Mouse (Mus musculus) lung, postnatal 0 days (tissue): ENCODE measurements around the gene Gm20388. TPM values are rescaled to one million over a fixed set of nuclear protein-coding genes. Genes with fewer than 3 reads are reported as not detected.
"Not testable (repeated sequence)": the region's sequence is repeated elsewhere in the genome, so short reads cannot be mapped to it uniquely, and the experiment has no call there.

ENCODE experiments used
- ATAC-seq: fragments of 200-750 bp; cut with Nextera tagmentation; 2 replicates; pipeline ENCODE4 v1.8.0; 2017; ENCODE audit warnings: moderate library complexity
- DNase-seq: peaks from one replicate; pipeline ENCODE4 v3.0.0-alpha.2; 2016; ENCODE audit warnings: low spot score
- H3K27ac ChIP-seq: fragments of 300-500 bp; sonication (generic); 2 replicates; pipeline ENCODE4 v1.5.1; 2014; ENCODE audit warnings: antibody characterized with exemption, mild to moderate bottlenecking, low read length, mixed read lengths
- H3K27me3 ChIP-seq: fragments of 300-500 bp; sonication (generic); replicated peaks from 2 replicates; pipeline ENCODE4 v1.6.1; 2014; ENCODE audit warnings: low read length, mixed read lengths; ENCODE audit not compliant: insufficient read depth
- H3K36me3 ChIP-seq: fragments of 300-500 bp; sonication (generic); 2 replicates; pipeline ENCODE4 v1.6.1; 2014; ENCODE audit warnings: low read length, mixed read lengths; ENCODE audit not compliant: insufficient read depth
- H3K4me1 ChIP-seq: fragments of 300-500 bp; sonication (generic); 2 replicates; pipeline ENCODE4 v1.6.1; 2014; ENCODE audit warnings: antibody characterized with exemption, low read depth, low read length, mixed read lengths; ENCODE audit not compliant: insufficient read depth
- H3K4me2 ChIP-seq: fragments of 300-500 bp; sonication (generic); replicated peaks from 2 replicates; pipeline ENCODE4 v1.6.1; 2014; ENCODE audit warnings: low read depth, mild to moderate bottlenecking, low read length, moderate library complexity, mixed read lengths
- H3K4me3 ChIP-seq: fragments of 300-500 bp; sonication (generic); 2 replicates; pipeline ENCODE4 v1.5.1; 2014; ENCODE audit warnings: low read depth, low read length
- H3K9ac ChIP-seq: fragments of 300-500 bp; sonication (generic); replicated peaks from 2 replicates; pipeline ENCODE4 v1.6.1; 2014; ENCODE audit warnings: low read depth, mild to moderate bottlenecking
- H3K9me3 ChIP-seq: fragments of 300-500 bp; sonication (generic); 2 replicates; pipeline ENCODE4 v1.6.1; 2016; ENCODE audit warnings: low read length, mixed read lengths
- CTCF ChIP-seq: IDR thresholded peaks from 2 replicates; pipeline ENCODE4 v1.5.1; 2016; ENCODE audit warnings: antibody characterized with exemption, mild to moderate bottlenecking
- EP300 ChIP-seq: IDR thresholded peaks from 2 replicates; pipeline ENCODE4 v1.6.1; 2016; ENCODE audit warnings: antibody characterized with exemption, mild to moderate bottlenecking, control low read depth
- WGBS: fragments of 180-500 bp; shearing (Covaris S2); extraction: QIAGEN DNeasy Blood & Tissue Kit; methylation state at CpG from one replicate; pipeline ENCODE4 v1.1.7; 2014; 5-methylcytosine and 5-hydroxymethylcytosine counted together
- polyA plus RNA-seq: library from polyadenylated mRNA; unstranded; fragments of >200 nt; fragmentation: Nextera tagmentation; extraction: Ambion mirVana; gene quantifications from 2 replicates; pipeline ENCODE4 v1.2.1, GENCODE M21; 2015

Gene Gm20388
- polyA plus RNA-seq, 1 experiment from 2014 or later, result not detected

DNA sequence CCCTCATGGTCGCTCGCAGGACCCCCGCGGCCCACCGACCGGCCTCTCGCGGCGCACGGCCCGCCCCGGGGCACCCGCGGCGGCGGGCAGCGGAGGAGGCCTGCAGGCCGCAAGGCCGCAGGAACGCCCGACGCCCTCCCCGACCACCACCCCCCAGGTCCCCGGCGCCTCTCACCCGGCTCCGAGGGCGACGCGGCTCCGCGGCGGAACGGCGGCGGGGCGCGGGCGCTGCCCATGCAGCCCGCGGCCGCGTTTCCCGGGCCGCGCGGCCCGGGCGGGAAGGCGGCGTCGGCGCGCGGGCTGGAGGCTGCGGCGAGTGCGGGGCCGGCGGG lies 3131.1 kb downstream of the Gm20388 start:
- Histone ChIP-seq H3K36me3 (no peaks in the 10 kb centered on the region), H3K4me3 (peak overlapping the region; percentile 100), H3K27me3 (no peaks in the 10 kb centered on the region), H3K4me2 (peak overlapping the region; percentile 76), H3K4me1 (peaks cover 12% of the 10 kb centered on the region; the same call in 1 of the 2 replicates), H3K27ac (peak overlapping the region; percentile 100), H3K9me3 (no peaks in the 10 kb centered on the region), H3K9ac (peak overlapping the region; percentile 93)
- WGBS, result 2% methylated on average over 18 of the region's 60 CpGs
- DNase-seq (no peak), ATAC-seq (peak; percentile 2)
- no peak for TF ChIP-seq EP300
- TF ChIP-seq CTCF, result no peak

DNA sequence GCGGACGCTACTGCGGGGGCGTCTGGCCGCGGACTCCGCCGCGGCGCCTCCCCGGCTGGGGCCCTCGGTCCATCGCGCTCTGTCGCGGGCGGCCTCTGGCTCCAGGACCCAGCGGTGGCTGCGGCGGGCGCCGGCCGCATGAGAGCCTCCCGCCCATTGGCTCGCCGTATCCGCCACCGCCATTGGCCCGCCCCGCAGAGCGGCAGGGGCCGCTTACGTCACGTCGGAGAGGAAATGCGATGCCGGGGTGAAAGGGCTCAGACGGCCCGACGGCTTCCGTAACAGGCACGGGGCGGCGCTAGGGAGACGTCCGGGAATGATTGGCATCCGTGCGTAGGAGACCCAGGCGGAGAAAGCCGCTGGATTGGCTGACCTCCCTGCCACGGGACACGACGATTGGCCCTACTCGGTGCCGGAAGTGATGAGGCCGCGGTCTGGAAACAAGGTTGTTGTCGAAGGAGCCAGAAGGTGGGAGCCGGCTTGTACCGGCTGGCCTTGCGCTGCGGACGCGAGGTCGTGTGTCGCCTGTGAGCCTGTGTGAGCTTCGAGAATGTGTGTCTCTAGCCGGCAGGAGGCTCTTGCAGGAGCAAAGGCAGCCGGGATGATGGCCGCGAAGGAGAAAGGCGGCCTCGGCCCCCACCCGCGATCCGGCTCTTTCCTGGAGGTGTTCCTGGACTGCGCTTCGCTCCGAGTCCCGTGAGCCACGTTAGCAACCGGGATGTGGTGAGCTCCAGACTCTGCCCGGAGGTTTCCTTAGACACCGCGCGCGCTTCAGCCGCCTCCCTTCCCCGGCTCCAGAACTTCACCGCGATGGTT lies 3131.7 kb downstream of the Gm20388 start, which contains the start of gene Ankrd11:
Gene Ankrd11 (minus strand): TSS at position 120 of the 816 bp plus-strand sequence.
- peak; percentile 100 for DNase-seq
- ATAC-seq, result peak; percentile 96
- H3K9ac ChIP-seq, result peak within 1 kb of the TSS; percentile 94
- no peak; the same call in 1 of the 2 replicates for TF ChIP-seq EP300
- peak; percentile 52 for TF ChIP-seq CTCF
- peak within 1 kb of the TSS; percentile 100 for H3K4me3 ChIP-seq
- no peaks in the 10 kb centered on the region for H3K9me3 ChIP-seq
- H3K4me1 ChIP-seq, result peaks cover 12% of the 10 kb centered on the region; the same call in 1 of the 2 replicates
- H3K27ac ChIP-seq, result peak within 1 kb of the TSS; percentile 100
- H3K27me3 ChIP-seq, result no peaks in the 10 kb centered on the region
- WGBS, result 1% methylated on average over 75 of the region's 91 CpGs
- peak within 1 kb of the TSS; percentile 76 for H3K4me2 ChIP-seq
- H3K36me3 ChIP-seq, result no peaks in the 10 kb centered on the region

GRCm38 (mm10) chr8:123042974-123043625 lies 3132.5 kb downstream of the Gm20388 start:
- peak overlapping the region; percentile 100 for H3K4me3 ChIP-seq
- H3K9me3 ChIP-seq, result no peaks in the 10 kb centered on the region
- peaks cover 12% of the 10 kb centered on the region; the same call in 1 of the 2 replicates for H3K4me1 ChIP-seq
- H3K4me2 ChIP-seq, result peak overlapping the region; percentile 68
- peak overlapping the region; percentile 100 for H3K27ac ChIP-seq
- DNase-seq, result no peak
- H3K36me3 ChIP-seq, result no peaks in the 10 kb centered on the region
- H3K27me3 ChIP-seq, result no peaks in the 10 kb centered on the region
- 10% methylated on average over 22 of the region's 22 CpGs for WGBS
- no peak for ATAC-seq
- no peak for TF ChIP-seq EP300
- TF ChIP-seq CTCF, result no peak
- H3K9ac ChIP-seq, result peak overlapping the region; percentile 94

DNA sequence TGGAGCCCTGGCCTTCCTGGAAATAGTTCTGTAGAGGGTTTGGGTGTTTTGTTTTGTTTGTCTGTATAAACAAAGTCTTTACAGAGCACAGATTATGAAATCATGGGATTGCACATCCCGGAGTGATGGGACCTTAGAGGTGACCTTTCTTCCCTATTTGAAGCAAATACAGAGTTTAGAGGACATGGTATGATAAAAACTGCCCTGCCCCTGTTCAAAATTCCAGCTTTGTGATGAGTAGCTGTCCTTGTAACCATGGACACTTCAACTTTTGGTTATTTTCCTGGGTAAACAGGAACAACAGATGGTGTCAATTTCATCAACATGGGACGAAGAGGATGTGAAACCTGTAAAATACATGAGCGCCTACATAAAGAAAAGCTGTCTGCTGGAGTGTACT lies 3133.3 kb downstream of the Gm20388 start:
- Histone ChIP-seq H3K27ac (peak overlapping the region; percentile 100), H3K9me3 (no peaks in the 10 kb centered on the region), H3K27me3 (no peaks in the 10 kb centered on the region), H3K4me3 (no peak overlapping the region), H3K4me2 (peak overlapping the region; percentile 68; the same call in 1 of the 2 replicates), H3K4me1 (peaks cover 12% of the 10 kb centered on the region; the same call in 1 of the 2 replicates), H3K36me3 (no peaks in the 10 kb centered on the region), H3K9ac (no peak overlapping the region)
- ATAC-seq (no peak), DNase-seq (peak; percentile 82)
- WGBS, result 68% methylated on average over 3 of the region's 3 CpGs
- TF ChIP-seq EP300 (peak; percentile 50; the same call in 1 of the 2 replicates), CTCF (no peak)

GRCm38 (mm10) chr8:123044743-123045425 lies 3134.2 kb downstream of the Gm20388 start:
- H3K4me2 ChIP-seq, DNase-seq, H3K36me3 ChIP-seq, H3K9me3 ChIP-seq, ATAC-seq, H3K9ac ChIP-seq, H3K27ac ChIP-seq, H3K4me3 ChIP-seq, H3K27me3 ChIP-seq: not testable (repeated sequence)
- 94% methylated on average over 22 of the region's 23 CpGs for WGBS
- peaks cover 12% of the 10 kb centered on the region; the same call in 1 of the 2 replicates for H3K4me1 ChIP-seq

GRCm38 (mm10) chr8:123046706-123047105 lies 3136.1 kb downstream of the Gm20388 start:
- H3K27me3 ChIP-seq, result no peaks in the 10 kb centered on the region
- no peak overlapping the region for H3K9ac ChIP-seq
- WGBS, result 75% methylated on average over 4 of the region's 4 CpGs
- no peak overlapping the region for H3K4me3 ChIP-seq
- H3K4me2 ChIP-seq, result no peak overlapping the region
- H3K36me3 ChIP-seq, result no peaks in the 10 kb centered on the region
- H3K4me1 ChIP-seq, result peaks cover 7% of the 10 kb centered on the region; the same call in 1 of the 2 replicates
- no peak for ATAC-seq
- no peaks in the 10 kb centered on the region for H3K9me3 ChIP-seq
- no peak for DNase-seq
- no peak overlapping the region for H3K27ac ChIP-seq
- TF ChIP-seq EP300 (no peak), CTCF (no peak)
